Mouse (Mus musculus) lung, adult 18-20 months (tissue): ENCODE results near the gene Btbd35f17.
"Not testable (repeated sequence)": the region's sequence is repeated elsewhere in the genome, so short reads cannot be mapped to it uniquely, and the experiment has no call there.

Experiments used
- DNase-seq, 2 experiments: peaks; one replicate each; pipeline ENCODE4 v3.0.0; 2022; ENCODE audit warnings: mixed read lengths in 2 of 2

Gene Btbd35f17

DNA sequence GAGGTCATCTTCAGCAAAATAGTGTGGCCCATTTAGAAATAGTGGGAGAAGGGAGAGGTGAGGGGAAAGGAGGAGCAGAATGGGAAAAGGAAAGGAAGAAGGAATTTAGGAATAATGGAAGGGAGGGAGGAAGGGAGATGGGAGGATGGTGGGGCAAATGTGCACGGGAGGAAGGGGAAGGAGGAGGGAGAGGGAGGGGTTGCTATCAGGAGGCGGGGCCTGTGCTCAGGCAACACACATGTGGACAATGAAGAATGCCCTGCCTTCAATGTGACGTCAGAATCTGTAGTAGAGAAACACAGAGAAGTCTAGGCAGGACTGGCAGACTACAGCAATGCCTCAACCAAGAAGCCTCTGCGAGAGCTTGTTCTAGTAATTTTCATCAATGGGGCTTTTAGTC lies at the start of gene Btbd35f17:
Btbd35f17 (plus strand) TSS at position 301 of the 400 bp plus-strand sequence.
- not testable (repeated sequence) for DNase-seq
